Mouse (Mus musculus): ENCODE results near the gene Ush2a.

DNA sequence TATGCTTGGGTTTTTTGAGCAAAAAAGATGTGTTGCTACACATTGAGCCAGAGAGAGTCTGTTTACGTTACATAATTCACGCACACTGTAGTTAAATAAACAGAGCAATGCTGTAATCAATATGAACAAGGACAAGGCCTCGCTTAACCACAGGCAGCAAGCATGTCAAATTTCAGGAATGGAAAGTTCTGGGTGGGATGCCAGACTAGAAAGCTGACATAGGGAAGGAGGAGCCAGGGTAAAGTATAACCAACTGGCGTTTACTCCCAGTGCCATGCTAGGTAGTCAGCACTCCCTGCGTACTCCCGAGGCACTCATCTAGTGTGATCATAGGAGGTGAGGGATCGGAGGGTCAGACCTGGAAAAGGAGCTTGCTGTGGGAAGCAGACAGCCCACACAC is 553.2 kb downstream of the Ush2a start:
- TF ChIP-seq CTCF (IDR thresholded peaks at IDR 0.05; ENCODE audit: insufficient read depth, low read depth, low read length), result no peak
- TF ChIP-seq POLR2A (IDR thresholded peaks at IDR 0.05; ENCODE audit: insufficient read depth, low read depth, low read length), result no peak

All from olfactory bulb, adult 2 months (tissue).